Mouse (Mus musculus) MEL (cell line): ENCODE results near the gene Olfr54. TPM values are rescaled to one million over a fixed set of nuclear protein-coding genes. Genes with fewer than 3 reads are reported as not detected.

ENCODE experiments used
- polyA plus RNA-seq, 2 experiments: library from polyadenylated mRNA; stranded (reverse) in 1 of 2; unstranded in 1 of 2; fragments of >175 nt in 1 of 2; fragments of >200 nt in 1 of 2; gene quantifications; 2 replicates each; pipeline versions ENCODE4 v1.2.1 to v1.2.4; 2012; ENCODE audit warnings: low replicate concordance in 2 of 2, low read depth in 1 of 2; ENCODE audit not compliant: insufficient read length in 2 of 2, insufficient read depth in 1 of 2, missing spikeins in 1 of 2
- total RNA-seq: library from RNA; depleted of rRNA; stranded (reverse); fragments of 300-350 nt; gene quantifications from 2 replicates; pipeline ENCODE4 v1.2.3, GENCODE M21; 2012; rRNA removed

Olfr54 gene
- total and polyA plus RNA-seq, 3 experiments: not detected

Other genes starting within 250 kb of the Olfr54 start
- 2.1 and 4.5 TPM in 2 replicates for gene Zfp354c, start 186.5 kb upstream of the Olfr54 start, total RNA-seq
- 1 to 10 TPM in 1 of 2 experiments, not detected in 1; 4.2 TPM for gene Zfp354c, start 186.5 kb upstream of the Olfr54 start, polyA plus RNA-seq
- not detected in 2 replicates for gene Zfp879, start 172.7 kb upstream of the Olfr54 start, total RNA-seq
- not detected for gene Zfp879, start 172.7 kb upstream of the Olfr54 start, polyA plus RNA-seq
- gene Grm6, start 163.6 kb upstream of the Olfr54 start, total RNA-seq: not detected in 2 replicates
- gene Grm6, start 163.6 kb upstream of the Olfr54 start, polyA plus RNA-seq: under 1 TPM in 1 of 2 experiments, not detected in 1; 0.14 TPM
- not detected in 2 replicates for gene Zfp454, start 126.6 kb upstream of the Olfr54 start, total RNA-seq
- not detected for gene Zfp454, start 126.6 kb upstream of the Olfr54 start, polyA plus RNA-seq
- not detected in 2 replicates for gene Zfp2, start 98.1 kb upstream of the Olfr54 start, total RNA-seq
- gene Zfp2, start 98.1 kb upstream of the Olfr54 start, polyA plus RNA-seq: not detected
- gene Zfp354b, start 82.6 kb upstream of the Olfr54 start, total RNA-seq: not detected in 2 replicates
- gene Zfp354b, start 82.6 kb upstream of the Olfr54 start, polyA plus RNA-seq: not detected
- gene 4933414I15Rik, start 70.5 kb upstream of the Olfr54 start, total RNA-seq: not detected in 2 replicates
- not detected for gene 4933414I15Rik, start 70.5 kb upstream of the Olfr54 start, polyA plus RNA-seq
- gene Prop1, start 60.5 kb upstream of the Olfr54 start, total RNA-seq: not detected in 2 replicates
- not detected for gene Prop1, start 60.5 kb upstream of the Olfr54 start, polyA plus RNA-seq
- gene Olfr1378, start 47.7 kb upstream of the Olfr54 start, total RNA-seq: not detected in 2 replicates
- not detected for gene Olfr1378, start 47.7 kb upstream of the Olfr54 start, polyA plus RNA-seq
- not detected in 2 replicates for gene Olfr1377, start 32.3 kb upstream of the Olfr54 start, total RNA-seq
- not detected for gene Olfr1377, start 32.3 kb upstream of the Olfr54 start, polyA plus RNA-seq
- gene Olfr51, start 10.6 kb upstream of the Olfr54 start, total RNA-seq: not detected in 2 replicates
- not detected for gene Olfr51, start 10.6 kb upstream of the Olfr54 start, polyA plus RNA-seq
- not detected in 2 replicates for gene Olfr1375, start 33.9 kb downstream of the Olfr54 start, total RNA-seq
- not detected for gene Olfr1375, start 33.9 kb downstream of the Olfr54 start, polyA plus RNA-seq
- not detected in 2 replicates for gene Zfp354a, start 45.0 kb downstream of the Olfr54 start, total RNA-seq
- not detected for gene Zfp354a, start 45.0 kb downstream of the Olfr54 start, polyA plus RNA-seq
- not detected in 2 replicates for gene Gm12569, start 206.2 kb downstream of the Olfr54 start, total RNA-seq
- gene Gm12569, start 206.2 kb downstream of the Olfr54 start, polyA plus RNA-seq: not detected
- 47.1 and 61.0 TPM in 2 replicates for gene Clk4, start 247.5 kb downstream of the Olfr54 start, total RNA-seq
- 100 to 1,000 TPM in 1 of 2 experiments, 10 to 100 TPM in 1; 47.9 to 244 TPM for gene Clk4, start 247.5 kb downstream of the Olfr54 start, polyA plus RNA-seq
- gene BC049762, start 248.8 kb downstream of the Olfr54 start, total RNA-seq: not detected in 2 replicates
- under 1 TPM in 1 of 2 experiments, not detected in 1; 0.11 TPM for gene BC049762, start 248.8 kb downstream of the Olfr54 start, polyA plus RNA-seq